7 mouse cellular contexts compared by ENCODE assay signal in genomic region chr7:110613381-110614132, GRCm38 (mm10). TPM values are rescaled to one million over a fixed set of nuclear protein-coding genes. Genes with fewer than 3 reads are reported as not detected.
A peak's percentile ranks its signal among the peaks of the same experiment; 100 is the strongest.
DNase-seq lines count a peak whose midpoint lies in the region; ATAC-seq and TF ChIP-seq lines count a peak whose summit lies in the region.

No protein-coding gene starts in this region.

- peak overlapping the region; percentile 79 for H3K4me2 ChIP-seq in neural tube, embryonic 11.5 days (ENCODE audit: low read depth)
- H3K4me2 ChIP-seq in embryonic facial prominence, embryonic 14.5 days (ENCODE audit: low read depth, low read length): peak overlapping the region; percentile 90
- peak overlapping the region; percentile 93 for H3K4me2 ChIP-seq in hindbrain, embryonic 16.5 days (ENCODE audit: low read length)
- H3K4me2 ChIP-seq in midbrain, postnatal 0 days (ENCODE audit: low read depth, low read length, poor library complexity, severe bottlenecking): peak overlapping the region; percentile 58

- DNase-seq in neural tube, embryonic 11.5 days (ENCODE audit: low spot score): no peak
- DNase-seq in neural tube, embryonic 10.5 days (ENCODE audit: extremely low spot score, low spot score): no peak
- no peak for DNase-seq in embryonic facial prominence, embryonic 14.5 days (ENCODE audit: low spot score)
- no peak for DNase-seq in midbrain, postnatal 0 days (ENCODE audit: low spot score)
- DNase-seq in yolk sac, embryonic 10.5 days (ENCODE audit: low spot score): no peak
- no peak for DNase-seq in left cerebral cortex, postnatal 14 days (ENCODE audit: low spot score in 2 of 2)

- H3K27me3 ChIP-seq in neural tube, embryonic 11.5 days (ENCODE audit: control insufficient read depth, insufficient read depth, low read length): no peaks in the 10 kb centered on the region
- H3K27me3 ChIP-seq in embryonic facial prominence, embryonic 14.5 days (replicated peaks; ENCODE audit: control insufficient read depth, insufficient read depth, low read length): no peaks in the 10 kb centered on the region
- H3K27me3 ChIP-seq in hindbrain, embryonic 16.5 days (replicated peaks; ENCODE audit: control insufficient read depth, insufficient read depth, low read length): no peaks in the 10 kb centered on the region; the same call in 1 of the 2 replicates
- H3K27me3 ChIP-seq in midbrain, postnatal 0 days (ENCODE audit: insufficient read depth, low read length): no peaks in the 10 kb centered on the region

- H3K9me3 ChIP-seq in neural tube, embryonic 11.5 days (ENCODE audit: control insufficient read depth, low read length): no peaks in the 10 kb centered on the region
- no peaks in the 10 kb centered on the region for H3K9me3 ChIP-seq in embryonic facial prominence, embryonic 14.5 days (ENCODE audit: control insufficient read depth, low read length)
- no peaks in the 10 kb centered on the region for H3K9me3 ChIP-seq in hindbrain, embryonic 16.5 days (ENCODE audit: control insufficient read depth, low read length)
- H3K9me3 ChIP-seq in midbrain, postnatal 0 days (ENCODE audit: low read length): no peaks in the 10 kb centered on the region

- WGBS in neural tube, embryonic 11.5 days: 4% methylated on average over 17 of the region's 17 CpGs
- 5% methylated on average over 17 of the region's 17 CpGs for WGBS in embryonic facial prominence, embryonic 14.5 days
- 2% methylated on average over 17 of the region's 17 CpGs for WGBS in hindbrain, embryonic 16.5 days
- WGBS in midbrain, postnatal 0 days: 3% methylated on average over 17 of the region's 17 CpGs

- intact Hi-C loops in left cerebral cortex, postnatal 14 days (cut with DNase I): loop anchor here (5.0 kb wide), 1 partner anchor 56 kb away; no protein-coding TSS in a partner anchor

- peak overlapping the region; percentile 90 for H3K4me3 ChIP-seq in neural tube, embryonic 11.5 days (ENCODE audit: low read depth, low read length)
- H3K4me3 ChIP-seq in embryonic facial prominence, embryonic 14.5 days (ENCODE audit: low read depth, low read length): peak overlapping the region; percentile 92
- peak overlapping the region; percentile 95 for H3K4me3 ChIP-seq in hindbrain, embryonic 16.5 days (ENCODE audit: low read length)
- peak overlapping the region; percentile 98 for H3K4me3 ChIP-seq in midbrain, postnatal 0 days (ENCODE audit: low read depth, low read length)

- H3K9ac ChIP-seq in neural tube, embryonic 11.5 days (ENCODE audit: low read length): peak overlapping the region; percentile 95
- H3K9ac ChIP-seq in embryonic facial prominence, embryonic 14.5 days (ENCODE audit: low read depth, low read length): peak overlapping the region; percentile 92
- peak overlapping the region; percentile 99 for H3K9ac ChIP-seq in hindbrain, embryonic 16.5 days (ENCODE audit: low read depth, low read length)
- peak overlapping the region; percentile 93 for H3K9ac ChIP-seq in midbrain, postnatal 0 days (replicated peaks; ENCODE audit: low read length, poor library complexity, severe bottlenecking)

- 0 out of 2 replicates have a peak, but pooled peaks cover 4% of the 10 kb centered on the region for H3K4me1 ChIP-seq in neural tube, embryonic 11.5 days (ENCODE audit: control insufficient read depth, insufficient read depth, low read length)
- H3K4me1 ChIP-seq in embryonic facial prominence, embryonic 14.5 days (ENCODE audit: control insufficient read depth, insufficient read depth, low read length): peaks cover 10% of the 10 kb centered on the region
- H3K4me1 ChIP-seq in hindbrain, embryonic 16.5 days (ENCODE audit: control insufficient read depth, insufficient read depth, low read depth, low read length): peaks cover 15% of the 10 kb centered on the region
- H3K4me1 ChIP-seq in midbrain, postnatal 0 days (ENCODE audit: insufficient read depth, low read length): no peaks in the 10 kb centered on the region

- ATAC-seq in neural tube, embryonic 11.5 days (ENCODE audit: insufficient read depth, low FRiP score, low TSS enrichment): no peak; the same call in 1 of the 2 replicates
- ATAC-seq in embryonic facial prominence, embryonic 14.5 days (ENCODE audit: low read depth): no peak
- peak; percentile 19; the same call in 1 of the 2 replicates for ATAC-seq in hindbrain, embryonic 16.5 days
- no peak; the same call in 1 of the 2 replicates for ATAC-seq in midbrain, postnatal 0 days (ENCODE audit: low FRiP score)

- peak overlapping the region; percentile 97 for H3K27ac ChIP-seq in neural tube, embryonic 11.5 days (ENCODE audit: low read depth, low read length)
- H3K27ac ChIP-seq in embryonic facial prominence, embryonic 14.5 days (replicated peaks; ENCODE audit: low read depth, low read length): peak overlapping the region; percentile 97
- H3K27ac ChIP-seq in hindbrain, embryonic 16.5 days (ENCODE audit: low read depth, low read length): peak overlapping the region; percentile 99
- peak overlapping the region; percentile 96 for H3K27ac ChIP-seq in midbrain, postnatal 0 days (ENCODE audit: low read depth, low read length)

- H3K36me3 ChIP-seq in neural tube, embryonic 11.5 days (ENCODE audit: control insufficient read depth, insufficient read depth, low read length): no peaks in the 10 kb centered on the region
- no peaks in the 10 kb centered on the region for H3K36me3 ChIP-seq in embryonic facial prominence, embryonic 14.5 days (ENCODE audit: control insufficient read depth, insufficient read depth, low read length)
- H3K36me3 ChIP-seq in hindbrain, embryonic 16.5 days (ENCODE audit: control insufficient read depth, insufficient read depth, low read length): no peaks in the 10 kb centered on the region
- no peaks in the 10 kb centered on the region for H3K36me3 ChIP-seq in midbrain, postnatal 0 days (ENCODE audit: insufficient read depth, low read length)

- TF ChIP-seq CTCF in midbrain, postnatal 0 days (IDR thresholded peaks at IDR 0.05): no peak

RNA-seq across cellular contexts. Expression of gene Sbf2, which starts 1.2 kb away (rescaled TPM):
- 38.6 and 40.5 TPM in 2 replicates for polyA plus RNA-seq in neural tube, embryonic 11.5 days (2014; fragmentation: Nextera tagmentation; extraction: Ambion mirVana)
- polyA plus RNA-seq in embryonic facial prominence, embryonic 14.5 days (2014; fragmentation: Nextera tagmentation; extraction: Ambion mirVana): 24.8 and 24.9 TPM in 2 replicates
- polyA plus RNA-seq in hindbrain, embryonic 16.5 days (2015; fragmentation: Nextera tagmentation; extraction: Ambion mirVana): 51.8 and 52.9 TPM in 2 replicates
- total RNA-seq in midbrain, postnatal 0 days (2014; rRNA removed): 80.1 and 114 TPM in 2 replicates
- polyA plus RNA-seq in midbrain, postnatal 0 days (2015; fragmentation: Nextera tagmentation; extraction: Ambion mirVana): 31.5 and 41.0 TPM in 2 replicates
- total RNA-seq in left cerebral cortex, postnatal 14 days (2021): 10 to 100 TPM; 60.2 to 65.5 TPM

RNA-seq across cellular contexts. Expression of gene Adm, which starts 13.9 kb away (rescaled TPM):
- 2.2 and 3.4 TPM in 2 replicates for polyA plus RNA-seq in neural tube, embryonic 11.5 days (2014; fragmentation: Nextera tagmentation; extraction: Ambion mirVana)
- polyA plus RNA-seq in embryonic facial prominence, embryonic 14.5 days (2014; fragmentation: Nextera tagmentation; extraction: Ambion mirVana): 3.8 TPM in 2 replicates
- polyA plus RNA-seq in hindbrain, embryonic 16.5 days (2015; fragmentation: Nextera tagmentation; extraction: Ambion mirVana): 4.0 and 5.5 TPM in 2 replicates
- 0.82 and 1.2 TPM in 2 replicates for total RNA-seq in midbrain, postnatal 0 days (2014; rRNA removed)
- 2.5 and 2.6 TPM in 2 replicates for polyA plus RNA-seq in midbrain, postnatal 0 days (2015; fragmentation: Nextera tagmentation; extraction: Ambion mirVana)
- total RNA-seq in left cerebral cortex, postnatal 14 days (2021): 1 to 10 TPM; 2.1 to 3.9 TPM
